ENCODE assay signal across 20 mouse cellular contexts in the genomic region with DNA sequence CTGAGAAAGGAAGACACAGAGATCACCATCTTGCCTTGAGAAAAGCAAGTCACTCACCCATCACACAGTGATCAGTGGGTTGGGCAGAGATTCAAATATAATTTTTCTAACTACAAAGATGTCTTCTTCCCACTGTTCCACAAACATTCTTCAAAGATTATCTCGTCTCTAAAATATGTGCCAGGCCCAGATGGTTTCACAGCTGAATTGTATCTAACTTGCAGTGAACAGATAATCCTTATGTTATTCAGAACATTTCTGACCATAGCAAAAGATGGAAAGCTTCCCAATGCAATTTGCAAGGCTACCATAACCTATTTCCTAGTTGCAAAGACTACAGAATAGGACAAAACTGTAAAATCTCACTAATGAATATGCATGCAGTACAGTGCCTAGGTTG.
A peak's percentile ranks its signal among the peaks of the same experiment; 100 is the strongest.
DNase-seq lines count a peak whose midpoint lies in the region; ATAC-seq and TF ChIP-seq lines count a peak whose summit lies in the region.
"Had no signal": no experiment of that assay in that cellular context is flagged by ENCODE, and none has a peak within 500 bp of the region (broad histone marks: within the 10 kb centered on the region; RNA-seq: fewer than 3 reads in every experiment).

No protein-coding gene starts in this region.

- intact Hi-C loops in heart, postnatal 10 days (cut with DNase I), result no loop called here

- WGBS in limb, embryonic 14.5 days, result 80% methylated on average over 1 of the region's 1 CpGs
- WGBS in limb, embryonic 10.5 days, result 91% methylated on average over 1 of the region's 1 CpGs

- ATAC-seq in frontal cortex, adult (ENCODE audit: low TSS enrichment), result peak; percentile 50
- no peak for ATAC-seq in limb, embryonic 14.5 days (ENCODE audit: low FRiP score, low read depth)
- ATAC-seq: CD4-positive, CD25-positive, alpha-beta regulatory T cell, adult 4 months; forebrain, embryonic 13.5 days had no signal

- H3K9me3 ChIP-seq in limb, embryonic 14.5 days (ENCODE audit: control insufficient read depth, low read length), result no peaks in the 10 kb centered on the region
- H3K9me3 ChIP-seq in limb, embryonic 10.5 days (replicated peaks), result no peaks in the 10 kb centered on the region
- H3K9me3 ChIP-seq: forebrain, embryonic 13.5 days; heart, embryonic 12.5 days; hindbrain, embryonic 15.5 days had no signal

- no peak overlapping the region for H3K9ac ChIP-seq in limb, embryonic 14.5 days (ENCODE audit: low read depth, low read length, severe bottlenecking)
- H3K9ac ChIP-seq: forebrain, embryonic 13.5 days; heart, embryonic 12.5 days; hindbrain, embryonic 15.5 days had no signal

- TF ChIP-seq POLR2A in limb, embryonic 14.5 days (IDR thresholded peaks at IDR 0.05; ENCODE audit: borderline replicate concordance, extremely low read depth, insufficient read depth, insufficient read length), result no peak

- no peaks in the 10 kb centered on the region for H3K27me3 ChIP-seq in limb, embryonic 14.5 days (ENCODE audit: control insufficient read depth, insufficient read depth, low read length)
- H3K27me3 ChIP-seq in limb, embryonic 10.5 days (ENCODE audit: low read depth, poor library complexity, severe bottlenecking), result no peaks in the 10 kb centered on the region
- H3K27me3 ChIP-seq: forebrain, embryonic 13.5 days; heart, embryonic 12.5 days; hindbrain, embryonic 15.5 days had no signal

- DNase-seq in frontal cortex, postnatal 10 days (ENCODE audit: low spot score in 2 of 2), result no peak
- DNase-seq in limb, embryonic 14.5 days (ENCODE audit: low spot score), result peak; percentile 36
- no peak for DNase-seq in limb, embryonic 10.5 days (ENCODE audit: low spot score)
- peak; percentile 63 for DNase-seq in brain, adult 2 months (ENCODE audit: low read depth, low spot score)
- DNase-seq in layer of hippocampus, adult 9-11 months, result peak; percentile 53
- no peak for DNase-seq in kidney, postnatal 14 days
- no peak for DNase-seq in heart, postnatal 10 days
- DNase-seq: adrenal gland, postnatal 14 days; B cell, adult 2 months; cerebellum, adult 2 months; cerebellum, postnatal 10 days; gastrocnemius, adult 2 months; gastrocnemius, postnatal 25 days; heart, postnatal 36 days had no signal

- peaks cover 17% of the 10 kb centered on the region for H3K4me1 ChIP-seq in limb, embryonic 14.5 days (ENCODE audit: control insufficient read depth, insufficient read depth, low read length)
- H3K4me1 ChIP-seq in limb, embryonic 10.5 days, result peaks cover 11% of the 10 kb centered on the region

- H3K4me3 ChIP-seq in limb, embryonic 14.5 days (replicated peaks; ENCODE audit: low read length), result no peak overlapping the region
- no peak overlapping the region for H3K4me3 ChIP-seq in limb, embryonic 10.5 days
- H3K4me3 ChIP-seq: forebrain, embryonic 13.5 days; gastrocnemius, adult 2 months; heart, embryonic 12.5 days; hindbrain, embryonic 15.5 days had no signal

- no peak overlapping the region for H3K4me2 ChIP-seq in limb, embryonic 14.5 days (replicated peaks; ENCODE audit: low read depth, low read length, severe bottlenecking)
- H3K4me2 ChIP-seq: forebrain, embryonic 13.5 days; heart, embryonic 12.5 days; hindbrain, embryonic 15.5 days had no signal

- H3K27ac ChIP-seq in limb, embryonic 14.5 days (replicated peaks; ENCODE audit: low read depth, low read length), result no peak overlapping the region
- H3K27ac ChIP-seq in limb, embryonic 10.5 days, result no peak overlapping the region
- H3K27ac ChIP-seq: forebrain, embryonic 13.5 days; gastrocnemius, adult 2 months; hindbrain, embryonic 15.5 days had no signal

- H3K36me3 ChIP-seq in limb, embryonic 14.5 days (ENCODE audit: control insufficient read depth, insufficient read depth, low read length), result no peaks in the 10 kb centered on the region
- H3K36me3 ChIP-seq in limb, embryonic 10.5 days, result no peaks in the 10 kb centered on the region
- H3K36me3 ChIP-seq: G1E; heart, embryonic 12.5 days; hindbrain, embryonic 15.5 days had no signal

Comparison
In these comparisons a context has a peak if more than half of its experiments do, and no peak if none do; other contexts are left out.
1. DNase-seq: peak in limb, embryonic 14.5 days (single experiment), brain, adult 2 months (single experiment) and layer of hippocampus, adult 9-11 months (single experiment); none in frontal cortex, postnatal 10 days (0 of 2), limb, embryonic 10.5 days (single experiment), kidney, postnatal 14 days (single experiment) and heart, postnatal 10 days (0 of 2).